Mouse (Mus musculus): ENCODE results near the gene Cdhr2.
A peak's percentile ranks its signal among the peaks of the same experiment; 100 is the strongest.

The Cdhr2 gene

GRCm38 (mm10) chr13:54693558-54694347 is 7.5 kb upstream of the Cdhr2 start, which contains the start of gene Rnf44:
Gene Rnf44 (minus strand): TSS chr13:54693907.
- peak; percentile 100 for DNase-seq (ENCODE audit: low read depth)

GRCm38 (mm10) chr13:54694348-54695060 is 6.8 kb upstream of the Cdhr2 start:
- DNase-seq (ENCODE audit: low read depth): no peak

GRCm38 (mm10) chr13:54695479-54696230 is 5.6 kb upstream of the Cdhr2 start:
- DNase-seq (ENCODE audit: low read depth): no peak

- no peak for DNase-seq (ENCODE audit: low read depth)
Observed at GRCm38 (mm10) chr13:54702507-54702906, 1.2 kb downstream of the Cdhr2 start.

GRCm38 (mm10) chr13:54704890-54705289 is 3.6 kb downstream of the Cdhr2 start:
- no peak for DNase-seq (ENCODE audit: low read depth)

- no peak for DNase-seq (ENCODE audit: low read depth)
Observed at GRCm38 (mm10) chr13:54710866-54711265, 9.6 kb downstream of the Cdhr2 start.

- DNase-seq (ENCODE audit: low read depth): no peak
Observed at GRCm38 (mm10) chr13:54714393-54714792, 13.1 kb downstream of the Cdhr2 start.

- no peak for DNase-seq (ENCODE audit: low read depth)
Observed at GRCm38 (mm10) chr13:54714996-54715395, 13.7 kb downstream of the Cdhr2 start.

GRCm38 (mm10) chr13:54716916-54717315 is 15.7 kb downstream of the Cdhr2 start:
- peak; percentile 69 for DNase-seq (ENCODE audit: low read depth)

- no peak for DNase-seq (ENCODE audit: low read depth)
Observed at GRCm38 (mm10) chr13:54723143-54723542, 21.9 kb downstream of the Cdhr2 start.

- no peak for DNase-seq (ENCODE audit: low read depth)
Observed at GRCm38 (mm10) chr13:54726131-54726530, 24.9 kb downstream of the Cdhr2 start.

GRCm38 (mm10) chr13:54736931-54737330 is 35.7 kb downstream of the Cdhr2 start:
- no peak for DNase-seq (ENCODE audit: low read depth)

- no peak for DNase-seq (ENCODE audit: low read depth)
Observed at GRCm38 (mm10) chr13:54737488-54738212, 36.4 kb downstream of the Cdhr2 start.

- no peak for DNase-seq (ENCODE audit: low read depth)
Observed at GRCm38 (mm10) chr13:54738213-54738601, 36.9 kb downstream of the Cdhr2 start.

GRCm38 (mm10) chr13:54746110-54746509 is 44.8 kb downstream of the Cdhr2 start:
- no peak for DNase-seq (ENCODE audit: low read depth)

GRCm38 (mm10) chr13:54746896-54747295 is 45.6 kb downstream of the Cdhr2 start:
- DNase-seq (ENCODE audit: low read depth): no peak

- DNase-seq (ENCODE audit: low read depth): no peak
Observed at GRCm38 (mm10) chr13:54748190-54748589, 46.9 kb downstream of the Cdhr2 start.

GRCm38 (mm10) chr13:54748721-54749060 is 47.4 kb downstream of the Cdhr2 start:
- no peak for DNase-seq (ENCODE audit: low read depth)

GRCm38 (mm10) chr13:54749061-54749863 is 48.0 kb downstream of the Cdhr2 start:
- DNase-seq (ENCODE audit: low read depth): no peak

GRCm38 (mm10) chr13:54749864-54750411 is 48.7 kb downstream of the Cdhr2 start, which contains the start of gene Gprin1:
Gene Gprin1 (minus strand): TSS chr13:54749874.
- DNase-seq (ENCODE audit: low read depth): no peak

GRCm38 (mm10) chr13:54750699-54751098 is 49.4 kb downstream of the Cdhr2 start:
- DNase-seq (ENCODE audit: low read depth): peak; percentile 11
